ENCODE assay signal across 17 mouse cellular contexts in genomic region chr16:95809127-95809876, GRCm38 (mm10).
"Had no signal": no experiment of that assay in that cellular context is flagged by ENCODE, and none has a peak within 500 bp of the region (broad histone marks: within the 10 kb centered on the region; RNA-seq: fewer than 3 reads in every experiment).

No protein-coding gene starts in this region.

- H3K4me2 ChIP-seq: kidney, embryonic 15.5 days; liver, embryonic 13.5 days; midbrain, embryonic 12.5 days; neural tube, embryonic 13.5 days had no signal

- H3K9ac ChIP-seq: kidney, embryonic 15.5 days; liver, embryonic 13.5 days; midbrain, embryonic 12.5 days; neural tube, embryonic 13.5 days had no signal

- ATAC-seq: midbrain, embryonic 16.5 days had no signal

- H3K9me3 ChIP-seq: kidney, embryonic 15.5 days; liver, embryonic 13.5 days; midbrain, embryonic 12.5 days; neural tube, embryonic 13.5 days had no signal

- H3K27me3 ChIP-seq: kidney, embryonic 15.5 days; liver, embryonic 13.5 days; midbrain, embryonic 12.5 days; neural tube, embryonic 13.5 days had no signal

- H3K4me1 ChIP-seq: liver, embryonic 13.5 days; midbrain, embryonic 12.5 days; neural tube, embryonic 13.5 days had no signal

- DNase-seq: kidney, adult 8-10 months; kidney, postnatal 14 days; kidney, postnatal 4 days; liver, embryonic 13.5 days; lung, adult 2 months; lung, postnatal 14 days; lung, postnatal 4 days; retina, postnatal 1 day; right cerebral cortex, postnatal 25 days; thymus, adult 2 months; thymus, postnatal 14 days; thymus, postnatal 4 days had no signal

- H3K27ac ChIP-seq: kidney, embryonic 15.5 days; liver, embryonic 13.5 days; midbrain, embryonic 12.5 days; neural tube, embryonic 13.5 days had no signal

- H3K4me3 ChIP-seq: kidney, embryonic 15.5 days; liver, embryonic 13.5 days; midbrain, embryonic 12.5 days; myocyte; neural tube, embryonic 13.5 days had no signal

- H3K36me3 ChIP-seq: kidney, embryonic 15.5 days; liver, embryonic 13.5 days; midbrain, embryonic 12.5 days; neural tube, embryonic 13.5 days had no signal
